Mouse (Mus musculus) stomach, embryonic 14.5 days (tissue): ENCODE data around the gene Bckdha. TPM values are rescaled to one million over a fixed set of nuclear protein-coding genes. Genes with fewer than 3 reads are reported as not detected.

ENCODE experiments used
- ATAC-seq: fragments of 200-750 bp; cut with Nextera tagmentation; 2 replicates; pipeline ENCODE4 v1.8.0; 2017; ENCODE audit warnings: low read depth, moderate TSS enrichment; ENCODE audit not compliant: insufficient number of reproducible peaks, insufficient read depth, low FRiP score
- H3K27ac ChIP-seq: fragments of 300-500 bp; sonication (generic); 2 replicates; pipeline ENCODE4 v1.5.1; 2014; ENCODE audit warnings: mild to moderate bottlenecking, low read length, moderate library complexity, mixed read lengths
- H3K27me3 ChIP-seq: fragments of 300-500 bp; sonication (generic); 2 replicates; pipeline ENCODE4 v1.6.1; 2014; ENCODE audit warnings: low read length, control low read depth, mixed read lengths; ENCODE audit not compliant: control insufficient read depth, insufficient read depth
- H3K36me3 ChIP-seq: fragments of 300-500 bp; sonication (generic); 2 replicates; pipeline ENCODE4 v1.6.1; 2014; ENCODE audit warnings: mild to moderate bottlenecking, control low read depth, low read length, moderate library complexity, mixed read lengths; ENCODE audit not compliant: control insufficient read depth, insufficient read depth
- H3K4me1 ChIP-seq: fragments of 300-500 bp; sonication (generic); 2 replicates; pipeline ENCODE4 v1.6.1; 2014; ENCODE audit warnings: low read length, control low read depth, mixed read lengths; ENCODE audit not compliant: control insufficient read depth, insufficient read depth
- H3K4me2 ChIP-seq: fragments of 300-500 bp; sonication (generic); replicated peaks from 2 replicates; pipeline ENCODE4 v1.6.1; 2014; ENCODE audit warnings: low read depth, low read length, control low read depth
- H3K4me3 ChIP-seq: fragments of 300-500 bp; sonication (generic); 2 replicates; pipeline ENCODE4 v1.5.1; 2014; ENCODE audit warnings: low read depth, low read length, control low read depth
- H3K9ac ChIP-seq: fragments of 300-500 bp; sonication (generic); replicated peaks from 2 replicates; pipeline ENCODE4 v1.6.1; 2014; ENCODE audit warnings: low read depth, mild to moderate bottlenecking, control low read depth, low read length, moderate library complexity, mixed read lengths
- H3K9me3 ChIP-seq: fragments of 300-500 bp; sonication (generic); 2 replicates; pipeline ENCODE4 v1.6.1; 2016; ENCODE audit warnings: low read depth, low read length, control low read depth; ENCODE audit not compliant: control insufficient read depth
- WGBS: fragments of 180-500 bp; shearing (Covaris S2); extraction: QIAGEN DNeasy Blood & Tissue Kit; methylation state at CpG from one replicate; pipeline ENCODE4 v1.1.7; 2014; 5-methylcytosine and 5-hydroxymethylcytosine counted together
- polyA plus RNA-seq: library from polyadenylated mRNA; unstranded; fragments of >200 nt; fragmentation: Nextera tagmentation; extraction: Ambion mirVana; gene quantifications from 2 replicates; pipeline ENCODE4 v1.2.1, GENCODE M21; 2014

The Bckdha gene
- polyA plus RNA-seq, 1 experiment from 2014 or later: 52.2 TPM

GRCm38 (mm10) chr7:25677013-25677412 lies 18.2 kb upstream of the Bckdha start:
- 94% methylated on average over 7 of the region's 7 CpGs for WGBS
- peaks cover 18% of the 10 kb centered on the region; the same call in 1 of the 2 replicates for H3K4me1 ChIP-seq
- H3K27ac ChIP-seq: no peak overlapping the region
- H3K27me3 ChIP-seq: peaks cover 16% of the 10 kb centered on the region
- no peak overlapping the region for H3K4me3 ChIP-seq
- H3K4me2 ChIP-seq: no peak overlapping the region
- no peak overlapping the region for H3K9ac ChIP-seq
- no peaks in the 10 kb centered on the region for H3K9me3 ChIP-seq
- no peak for ATAC-seq
- H3K36me3 ChIP-seq: no peaks in the 10 kb centered on the region

- ATAC-seq: no peak
These were observed 17.5 kb upstream of the Bckdha start for GRCm38 (mm10) chr7:25676085-25676781.

GRCm38 (mm10) chr7:25675405-25675804 lies 16.6 kb upstream of the Bckdha start:
- Histone ChIP-seq H3K9ac (no peak overlapping the region), H3K4me3 (peak overlapping the region; percentile 34; the same call in 1 of the 2 replicates), H3K9me3 (no peaks in the 10 kb centered on the region), H3K27ac (no peak overlapping the region), H3K27me3 (peaks cover 16% of the 10 kb centered on the region), H3K4me2 (peak overlapping the region; percentile 69), H3K4me1 (peaks cover 12% of the 10 kb centered on the region; the same call in 1 of the 2 replicates), H3K36me3 (no peaks in the 10 kb centered on the region)
- WGBS: 41% methylated on average over 6 of the region's 6 CpGs
- ATAC-seq: no peak

More at GRCm38 (mm10) chr7:25676085-25676781, 17.5 kb upstream of the Bckdha start:
- peaks cover 16% of the 10 kb centered on the region for H3K27me3 ChIP-seq
- H3K36me3 ChIP-seq: no peaks in the 10 kb centered on the region
- no peak overlapping the region for H3K4me2 ChIP-seq
- H3K4me3 ChIP-seq: no peak overlapping the region
- no peak overlapping the region for H3K27ac ChIP-seq
- H3K4me1 ChIP-seq: peaks cover 14% of the 10 kb centered on the region; the same call in 1 of the 2 replicates
- H3K9ac ChIP-seq: no peak overlapping the region
- 49% methylated on average over 15 of the region's 15 CpGs for WGBS
- no peaks in the 10 kb centered on the region for H3K9me3 ChIP-seq

DNA sequence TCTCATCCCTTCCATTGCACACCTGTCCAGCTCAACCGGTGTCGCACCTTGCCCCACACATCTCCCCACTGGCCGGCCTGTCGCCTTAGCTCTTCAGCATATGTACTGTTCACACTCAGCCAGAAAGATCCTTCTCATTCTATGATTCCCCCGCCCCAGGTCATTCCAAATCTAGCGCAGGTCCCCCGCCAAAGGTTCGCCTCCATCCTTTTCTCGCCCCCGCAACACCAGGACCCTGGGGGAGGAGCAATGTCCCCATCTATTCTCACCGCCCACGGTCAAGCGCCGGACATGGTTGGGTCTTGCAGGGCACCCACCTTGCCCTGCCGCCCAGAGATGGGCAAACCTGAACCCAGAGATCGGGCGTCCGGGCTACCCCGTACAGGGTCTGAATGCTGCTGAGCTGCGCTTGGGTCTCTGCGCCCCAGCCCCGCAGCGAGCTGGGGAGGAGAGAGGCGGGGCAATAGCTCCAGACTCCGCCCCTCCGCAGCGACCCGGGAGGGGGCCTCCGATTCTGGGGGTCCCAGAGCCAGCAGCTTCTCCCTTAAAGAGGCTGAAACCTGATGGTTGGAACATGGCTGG lies 16.0 kb upstream of the Bckdha start, which contains the start of gene Tmem91:
Gene Tmem91, minus strand, starts transcription at position 448 of the 582 bp plus-strand sequence.
- H3K27ac ChIP-seq: no peak within 1 kb of the TSS
- ATAC-seq: no peak; the same call in 1 of the 2 replicates
- H3K9me3 ChIP-seq: no peaks in the 10 kb centered on the region
- H3K9ac ChIP-seq: peak within 1 kb of the TSS; percentile 33; the same call in 1 of the 2 replicates
- H3K4me1 ChIP-seq: peaks cover 8% of the 10 kb centered on the region; the same call in 1 of the 2 replicates
- WGBS: 1% methylated on average over 29 of the region's 29 CpGs
- peak within 1 kb of the TSS; percentile 34 for H3K4me3 ChIP-seq
- H3K27me3 ChIP-seq: peaks cover 16% of the 10 kb centered on the region
- H3K4me2 ChIP-seq: peak within 1 kb of the TSS; percentile 69
- H3K36me3 ChIP-seq: no peaks in the 10 kb centered on the region

- Histone ChIP-seq H3K4me2 (peak overlapping the region; percentile 69), H3K9ac (no peak overlapping the region), H3K4me1 (peaks cover 8% of the 10 kb centered on the region; the same call in 1 of the 2 replicates), H3K4me3 (peak overlapping the region; percentile 34; the same call in 1 of the 2 replicates), H3K9me3 (no peaks in the 10 kb centered on the region), H3K27me3 (peaks cover 16% of the 10 kb centered on the region), H3K36me3 (no peaks in the 10 kb centered on the region), H3K27ac (no peak overlapping the region)
- no peak for ATAC-seq
- WGBS: 21% methylated on average over 9 of the region's 9 CpGs
These were observed 15.5 kb upstream of the Bckdha start for GRCm38 (mm10) chr7:25674297-25674696.

GRCm38 (mm10) chr7:25672442-25672841 lies 13.7 kb upstream of the Bckdha start:
- no peaks in the 10 kb centered on the region for H3K9me3 ChIP-seq
- peaks cover 15% of the 10 kb centered on the region for H3K36me3 ChIP-seq
- no peak overlapping the region for H3K27ac ChIP-seq
- H3K4me2 ChIP-seq: no peak overlapping the region
- H3K4me1 ChIP-seq: peaks cover 8% of the 10 kb centered on the region; the same call in 1 of the 2 replicates
- no peak overlapping the region for H3K4me3 ChIP-seq
- peaks cover 16% of the 10 kb centered on the region for H3K27me3 ChIP-seq
- no peak for ATAC-seq
- no peak overlapping the region for H3K9ac ChIP-seq
- 49% methylated on average over 4 of the region's 4 CpGs for WGBS

- Histone ChIP-seq H3K27me3 (peaks cover 16% of the 10 kb centered on the region), H3K9me3 (no peaks in the 10 kb centered on the region), H3K36me3 (peaks cover 15% of the 10 kb centered on the region), H3K4me3 (no peak overlapping the region), H3K27ac (no peak overlapping the region), H3K4me2 (no peak overlapping the region), H3K9ac (no peak overlapping the region), H3K4me1 (peaks cover 8% of the 10 kb centered on the region; the same call in 1 of the 2 replicates)
- ATAC-seq: no peak
- WGBS: 71% methylated on average over 2 of the region's 2 CpGs
These were observed 12.9 kb upstream of the Bckdha start for GRCm38 (mm10) chr7:25671686-25672085.

DNA sequence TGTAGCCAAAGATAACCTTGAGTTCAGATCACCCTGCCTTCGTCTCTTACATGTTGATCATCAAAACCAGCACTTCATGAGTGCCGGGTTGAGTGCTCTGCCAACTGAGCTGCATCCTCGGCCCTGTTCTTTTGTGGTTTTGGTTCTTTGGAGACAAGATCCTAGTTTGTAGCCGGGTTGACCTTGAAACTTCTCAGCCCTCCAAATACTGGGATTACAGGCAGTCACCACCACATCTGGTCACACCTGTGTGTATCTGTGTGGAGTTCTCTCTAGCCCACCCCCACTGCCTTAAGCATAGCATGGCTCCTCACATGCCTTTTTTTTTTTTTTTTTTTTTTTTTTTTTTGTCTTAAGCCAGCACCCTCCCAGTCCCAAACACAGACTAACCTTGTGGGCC lies 11.3 kb upstream of the Bckdha start:
- WGBS: 93% methylated on average over 4 of the region's 4 CpGs

More for the DNA sequence above, 11.3 kb upstream of the Bckdha start:
- Histone ChIP-seq H3K4me3 (no peak overlapping the region), H3K36me3 (peaks cover 15% of the 10 kb centered on the region), H3K4me1 (peaks cover 8% of the 10 kb centered on the region; the same call in 1 of the 2 replicates), H3K9me3 (no peaks in the 10 kb centered on the region), H3K9ac (no peak overlapping the region), H3K27ac (no peak overlapping the region), H3K4me2 (no peak overlapping the region), H3K27me3 (peaks cover 13% of the 10 kb centered on the region; the same call in 1 of the 2 replicates)
- ATAC-seq: no peak
